Mouse (Mus musculus) ES-E14 (cell line): ENCODE data around the gene Fgfbp1.

ENCODE experiments used
- CHD2 ChIP-seq: IDR thresholded peaks from 2 replicates; pipeline ENCODE4 v1.6.1; 2014; ENCODE audit warnings: mild to moderate bottlenecking, low read depth, low read length, inconsistent platforms
- HCFC1 ChIP-seq: IDR thresholded peaks from 2 replicates; pipeline ENCODE4 v1.6.1; 2012; ENCODE audit warnings: low read length, inconsistent platforms, borderline replicate concordance; ENCODE audit not compliant: insufficient read depth
- MAFK ChIP-seq: IDR thresholded peaks from 2 replicates; pipeline ENCODE4 v1.6.1; 2014; ENCODE audit warnings: mild to moderate bottlenecking, low read depth, low read length, inconsistent platforms; ENCODE audit not compliant: insufficient read depth
- ZC3H11A ChIP-seq: IDR thresholded peaks from 2 replicates; pipeline ENCODE4 v1.6.1; 2012; ENCODE audit warnings: low read depth, mild to moderate bottlenecking, inconsistent platforms, low read length, borderline replicate concordance
- ZNF384 ChIP-seq: IDR thresholded peaks from 2 replicates; pipeline ENCODE4 v1.6.1; 2012; ENCODE audit warnings: low read depth, low read length, inconsistent platforms

GRCm38 (mm10) chr5:43968634-43969033 lies 12.9 kb downstream of the Fgfbp1 start:
- TF ChIP-seq CHD2, result no peak
- TF ChIP-seq ZC3H11A, result no peak
- no peak for TF ChIP-seq MAFK
- TF ChIP-seq ZNF384, result no peak
- TF ChIP-seq HCFC1, result no peak
